9 mouse cellular contexts compared by ENCODE assay signal in the genomic region with DNA sequence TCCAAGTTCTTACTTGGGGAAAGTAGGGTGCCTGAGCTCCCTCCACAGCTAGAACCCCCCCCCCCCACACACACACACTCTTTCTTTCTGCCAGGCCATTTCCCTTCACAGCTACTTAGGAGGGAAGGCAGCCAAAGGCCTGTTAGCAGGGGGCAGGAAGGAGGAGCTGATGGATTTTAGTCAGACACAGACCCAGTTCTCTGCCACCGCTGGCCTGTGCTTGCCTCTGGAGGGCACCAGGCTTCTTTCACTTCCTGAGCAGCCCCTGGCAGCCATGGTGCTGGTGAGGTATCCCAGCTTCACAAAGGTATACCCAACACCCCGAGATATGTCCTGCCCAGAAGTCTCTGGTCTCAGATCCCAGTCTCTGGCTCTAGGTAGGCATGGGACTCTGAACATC. TPM values are rescaled to one million over a fixed set of nuclear protein-coding genes. Genes with fewer than 3 reads are reported as not detected.
DNase-seq lines count a peak whose midpoint lies in the region; ATAC-seq and TF ChIP-seq lines count a peak whose summit lies in the region.
"Had no signal": no experiment of that assay in that cellular context is flagged by ENCODE, and none has a peak within 500 bp of the region (broad histone marks: within the 10 kb centered on the region; RNA-seq: fewer than 3 reads in every experiment).

No protein-coding gene starts in this region.

- H3K27ac ChIP-seq in hindbrain, embryonic 16.5 days (ENCODE audit: low read depth, low read length): 0 out of 2 replicates have a peak overlapping the region, but pooled peaks have one; percentile 16
- no peak overlapping the region for H3K27ac ChIP-seq in hindbrain, embryonic 13.5 days
- H3K27ac ChIP-seq in midbrain, postnatal 0 days (ENCODE audit: low read depth, low read length): no peak overlapping the region
- H3K27ac ChIP-seq: liver, embryonic 14.5 days had no signal

- DNase-seq in adrenal gland, postnatal 14 days: peak; percentile 33
- no peak for DNase-seq in adrenal gland, adult 18-20 months (ENCODE audit: low spot score in 2 of 2)
- peak; percentile 32 for DNase-seq in right cerebral cortex, postnatal 14 days
- DNase-seq in right cerebral cortex, adult 18-20 months: no peak
- peak; percentile 72 for DNase-seq in midbrain, postnatal 0 days (ENCODE audit: low spot score)
- DNase-seq in adrenal gland, postnatal 10 days: no peak

- 40% methylated on average over 2 of the region's 2 CpGs for WGBS in hindbrain, embryonic 16.5 days
- 54% methylated on average over 2 of the region's 2 CpGs for WGBS in hindbrain, embryonic 13.5 days
- 47% methylated on average over 2 of the region's 2 CpGs for WGBS in midbrain, postnatal 0 days

- no peaks in the 10 kb centered on the region; the same call in 1 of the 2 replicates for H3K27me3 ChIP-seq in hindbrain, embryonic 16.5 days (replicated peaks; ENCODE audit: control insufficient read depth, insufficient read depth, low read length)
- no peaks in the 10 kb centered on the region for H3K27me3 ChIP-seq in hindbrain, embryonic 13.5 days
- no peaks in the 10 kb centered on the region for H3K27me3 ChIP-seq in midbrain, postnatal 0 days (ENCODE audit: insufficient read depth, low read length)

- peak; percentile 77 for ATAC-seq in hindbrain, embryonic 16.5 days
- ATAC-seq in hindbrain, embryonic 13.5 days (ENCODE audit: low FRiP score): no peak
- peak; percentile 52 for ATAC-seq in midbrain, postnatal 0 days (ENCODE audit: low FRiP score)

- peaks cover 7% of the 10 kb centered on the region; the same call in 1 of the 2 replicates for H3K4me1 ChIP-seq in hindbrain, embryonic 16.5 days (ENCODE audit: control insufficient read depth, insufficient read depth, low read depth, low read length)
- peaks cover 20% of the 10 kb centered on the region for H3K4me1 ChIP-seq in hindbrain, embryonic 13.5 days (replicated peaks)
- no peaks in the 10 kb centered on the region for H3K4me1 ChIP-seq in midbrain, postnatal 0 days (ENCODE audit: insufficient read depth, low read length)

- TF ChIP-seq CTCF in midbrain, postnatal 0 days (IDR thresholded peaks at IDR 0.05): peak; percentile 47

- no peak overlapping the region for H3K4me3 ChIP-seq in hindbrain, embryonic 16.5 days (ENCODE audit: low read length)
- no peak overlapping the region for H3K4me3 ChIP-seq in hindbrain, embryonic 13.5 days
- no peak overlapping the region for H3K4me3 ChIP-seq in midbrain, postnatal 0 days (ENCODE audit: low read depth, low read length)

- no peak overlapping the region for H3K9ac ChIP-seq in hindbrain, embryonic 16.5 days (ENCODE audit: low read depth, low read length)
- H3K9ac ChIP-seq in hindbrain, embryonic 13.5 days: no peak overlapping the region
- no peak overlapping the region for H3K9ac ChIP-seq in midbrain, postnatal 0 days (replicated peaks; ENCODE audit: low read length, poor library complexity, severe bottlenecking)
- H3K9ac ChIP-seq: liver, embryonic 14.5 days had no signal

- no peaks in the 10 kb centered on the region for H3K36me3 ChIP-seq in hindbrain, embryonic 16.5 days (ENCODE audit: control insufficient read depth, insufficient read depth, low read length)
- H3K36me3 ChIP-seq in hindbrain, embryonic 13.5 days: no peaks in the 10 kb centered on the region
- no peaks in the 10 kb centered on the region for H3K36me3 ChIP-seq in midbrain, postnatal 0 days (ENCODE audit: insufficient read depth, low read length)

- H3K9me3 ChIP-seq in hindbrain, embryonic 16.5 days (ENCODE audit: control insufficient read depth, low read length): no peaks in the 10 kb centered on the region
- no peaks in the 10 kb centered on the region for H3K9me3 ChIP-seq in hindbrain, embryonic 13.5 days
- H3K9me3 ChIP-seq in midbrain, postnatal 0 days (ENCODE audit: low read length): no peaks in the 10 kb centered on the region

- H3K4me2 ChIP-seq in hindbrain, embryonic 16.5 days (ENCODE audit: low read length): no peak overlapping the region; the same call in 1 of the 2 replicates
- no peak overlapping the region for H3K4me2 ChIP-seq in hindbrain, embryonic 13.5 days
- no peak overlapping the region for H3K4me2 ChIP-seq in midbrain, postnatal 0 days (ENCODE audit: low read depth, low read length, poor library complexity, severe bottlenecking)

RNA-seq across cellular contexts. Expression of a gene that starts 22.4 kb away (rescaled TPM):
- 14.2 and 14.4 TPM in 2 replicates for total RNA-seq in adrenal gland, postnatal 14 days (2021)
- total RNA-seq in adrenal gland, adult 18-20 months (2021): 1 to 10 TPM; 3.2 to 9.9 TPM
- 4.7 and 5.3 TPM in 2 replicates for polyA plus RNA-seq in hindbrain, embryonic 16.5 days (2015; fragmentation: Nextera tagmentation; extraction: Ambion mirVana)
- polyA plus RNA-seq in hindbrain, embryonic 13.5 days (2015; fragmentation: Nextera tagmentation; extraction: Ambion mirVana): 3.4 and 3.8 TPM in 2 replicates
- 12.7 and 17.9 TPM in 2 replicates for total RNA-seq in midbrain, postnatal 0 days (2014; rRNA removed)
- polyA plus RNA-seq in midbrain, postnatal 0 days (2015; fragmentation: Nextera tagmentation; extraction: Ambion mirVana): 4.5 and 4.9 TPM in 2 replicates
- total RNA-seq in adrenal gland, postnatal 10 days (2021): 10 to 100 TPM; 17.6 to 19.4 TPM

Comparison
In these comparisons a context has a peak if more than half of its experiments do, and no peak if none do; other contexts are left out.
1. DNase-seq: peak in adrenal gland, postnatal 14 days (single experiment), right cerebral cortex, postnatal 14 days (single experiment) and midbrain, postnatal 0 days (single experiment); none in adrenal gland, adult 18-20 months (0 of 2), right cerebral cortex, adult 18-20 months (single experiment) and adrenal gland, postnatal 10 days (single experiment).